Mouse (Mus musculus): ENCODE data around the gene Gm5771. TPM values are rescaled to one million over a fixed set of nuclear protein-coding genes. Genes with fewer than 3 reads are reported as not detected.

Gene Gm5771
- polyA plus RNA-seq, 1 experiment from 2014 or later, result not detected

Other genes with a start within 250 kb of the Gm5771 start
- not detected in 2 replicates for gene Try4, start 90.1 kb upstream of the Gm5771 start, polyA plus RNA-seq (2015; fragmentation: Nextera tagmentation; extraction: Ambion mirVana)
- gene Try5, start 75.5 kb upstream of the Gm5771 start, polyA plus RNA-seq (2015; fragmentation: Nextera tagmentation; extraction: Ambion mirVana), result not detected in 2 replicates
- not detected in 2 replicates for gene Try10, start 38.3 kb upstream of the Gm5771 start, polyA plus RNA-seq (2015; fragmentation: Nextera tagmentation; extraction: Ambion mirVana)
- gene Prss3, start 14.7 kb upstream of the Gm5771 start, polyA plus RNA-seq (2015; fragmentation: Nextera tagmentation; extraction: Ambion mirVana), result not detected in 2 replicates
- gene Gm10334, start 53.8 kb downstream of the Gm5771 start, polyA plus RNA-seq (2015; fragmentation: Nextera tagmentation; extraction: Ambion mirVana), result not detected in 2 replicates
- not detected in 2 replicates for gene Prss1, start 66.6 kb downstream of the Gm5771 start, polyA plus RNA-seq (2015; fragmentation: Nextera tagmentation; extraction: Ambion mirVana)
- not detected in 2 replicates for gene Prss2, start 129.4 kb downstream of the Gm5771 start, polyA plus RNA-seq (2015; fragmentation: Nextera tagmentation; extraction: Ambion mirVana)
- gene Ephb6, start 213.1 kb downstream of the Gm5771 start, polyA plus RNA-seq (2015; fragmentation: Nextera tagmentation; extraction: Ambion mirVana), result 37.7 and 39.4 TPM in 2 replicates
- gene Trpv6, start 244.0 kb downstream of the Gm5771 start, polyA plus RNA-seq (2015; fragmentation: Nextera tagmentation; extraction: Ambion mirVana), result 0.60 and 0.65 TPM in 2 replicates